Mouse (Mus musculus) kidney, embryonic 16.5 days (tissue): ENCODE data around the gene Polr1e. TPM values are rescaled to one million over a fixed set of nuclear protein-coding genes. Genes with fewer than 3 reads are reported as not detected.
A peak's percentile ranks its signal among the peaks of the same experiment; 100 is the strongest.
"Not testable (repeated sequence)": the region's sequence is repeated elsewhere in the genome, so short reads cannot be mapped to it uniquely, and the experiment has no call there.

Experiments
- ATAC-seq: fragments of 200-750 bp; cut with Nextera tagmentation; 2 replicates; pipeline ENCODE4 v1.8.0; 2017; ENCODE audit warnings: moderate TSS enrichment; ENCODE audit not compliant: low FRiP score, low TSS enrichment
- H3K27ac ChIP-seq: fragments of 300-500 bp; sonication (generic); 2 replicates; pipeline ENCODE4 v1.5.1; 2014; ENCODE audit warnings: low read length
- H3K27me3 ChIP-seq: fragments of 300-500 bp; sonication (generic); 2 replicates; pipeline ENCODE4 v1.6.1; 2014; ENCODE audit warnings: low read length, control low read depth, mixed read lengths; ENCODE audit not compliant: insufficient read depth
- H3K36me3 ChIP-seq: fragments of 300-500 bp; sonication (generic); 2 replicates; pipeline ENCODE4 v1.6.1; 2014; ENCODE audit warnings: low read length, control low read depth, mixed read lengths; ENCODE audit not compliant: insufficient read depth
- H3K4me1 ChIP-seq: fragments of 300-500 bp; sonication (generic); 2 replicates; pipeline ENCODE4 v1.6.1; 2014; ENCODE audit warnings: low read length, control low read depth, mixed read lengths; ENCODE audit not compliant: insufficient read depth
- H3K4me2 ChIP-seq: fragments of 300-500 bp; sonication (generic); replicated peaks from 2 replicates; pipeline ENCODE4 v1.6.1; 2014; ENCODE audit warnings: low read depth, low read length
- H3K4me3 ChIP-seq: fragments of 300-500 bp; sonication (generic); 2 replicates; pipeline ENCODE4 v1.5.1; 2014; ENCODE audit warnings: mild to moderate bottlenecking, low read length
- H3K9ac ChIP-seq: fragments of 300-500 bp; sonication (generic); replicated peaks from 2 replicates; pipeline ENCODE4 v1.6.1; 2014; ENCODE audit warnings: low read length
- H3K9me3 ChIP-seq: fragments of 300-500 bp; sonication (generic); 2 replicates; pipeline ENCODE4 v1.6.1; 2016; ENCODE audit warnings: low read length, control low read depth
- WGBS: fragments of 180-500 bp; shearing (Covaris S2); extraction: QIAGEN DNeasy Blood & Tissue Kit; methylation state at CpG from one replicate; pipeline ENCODE4 v1.1.7; 2014; 5-methylcytosine and 5-hydroxymethylcytosine counted together
- polyA plus RNA-seq: library from polyadenylated mRNA; unstranded; fragments of >200 nt; fragmentation: Nextera tagmentation; extraction: Ambion mirVana; gene quantifications from 2 replicates; pipeline ENCODE4 v1.2.1, GENCODE M21; 2015

The Polr1e gene
- polyA plus RNA-seq, 1 experiment from 2014 or later, result 39.9 TPM

- Histone ChIP-seq H3K27me3 (no peaks in the 10 kb centered on the region), H3K9me3 (no peaks in the 10 kb centered on the region), H3K27ac (peak overlapping the region; percentile 63), H3K4me1 (peaks cover 33% of the 10 kb centered on the region), H3K4me2 (no peak overlapping the region), H3K4me3 (no peak overlapping the region), H3K36me3 (peaks cover 5% of the 10 kb centered on the region; the same call in 1 of the 2 replicates), H3K9ac (no peak overlapping the region)
- 31% methylated on average over 7 of the region's 7 CpGs for WGBS
- peak; percentile 22; the same call in 1 of the 2 replicates for ATAC-seq
Observed at GRCm38 (mm10) chr4:44979794-44980338, 38.5 kb upstream of the Polr1e start.

DNA sequence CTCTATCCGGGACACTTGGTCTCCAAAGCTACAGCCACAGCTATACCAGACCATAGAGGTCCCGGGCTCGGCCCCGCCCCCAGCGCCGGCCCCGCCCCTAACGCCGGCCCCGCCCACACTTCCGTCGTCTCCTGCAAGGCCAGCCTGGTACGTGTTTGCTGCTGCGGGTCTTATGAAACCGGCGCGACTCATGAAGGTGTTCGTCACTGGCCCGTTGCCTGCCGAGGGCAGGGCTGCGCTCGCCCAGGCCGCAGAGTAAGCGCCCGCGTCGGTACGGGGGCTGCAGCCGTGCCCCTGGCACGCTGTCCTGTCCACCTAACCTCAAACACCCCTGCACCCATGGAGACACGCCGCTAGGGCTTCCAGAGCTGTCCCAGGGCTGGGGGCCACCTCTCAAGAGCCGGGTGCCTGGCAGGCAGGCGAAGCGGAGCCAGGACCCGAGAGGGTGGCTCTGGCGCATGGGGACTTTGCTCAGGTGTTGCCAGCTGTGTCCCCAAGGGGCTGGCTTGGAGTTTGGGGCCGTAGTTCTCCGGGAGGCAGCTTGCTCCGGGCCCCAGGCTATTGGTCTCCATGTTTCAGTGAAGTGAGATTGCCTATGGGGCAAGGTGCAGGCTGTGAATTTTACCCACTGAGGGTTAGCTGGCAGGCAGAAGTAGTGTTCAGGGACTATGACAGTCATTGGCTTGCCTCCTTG, 37.0 kb upstream of the Polr1e start, which contains the start of gene Grhpr:
Grhpr (plus strand) TSS at position 116 of the 694 bp plus-strand sequence.
- Histone ChIP-seq H3K36me3 (peaks cover 9% of the 10 kb centered on the region; the same call in 1 of the 2 replicates), H3K4me3 (peak within 1 kb of the TSS; percentile 69), H3K27me3 (no peaks in the 10 kb centered on the region), H3K9me3 (no peaks in the 10 kb centered on the region), H3K4me1 (peaks cover 33% of the 10 kb centered on the region), H3K4me2 (peak within 1 kb of the TSS; percentile 85), H3K9ac (peak within 1 kb of the TSS; percentile 84), H3K27ac (peak within 1 kb of the TSS; percentile 88)
- peak; percentile 93 for ATAC-seq
- WGBS, result under 1% methylated on average over 40 of the region's 40 CpGs

DNA sequence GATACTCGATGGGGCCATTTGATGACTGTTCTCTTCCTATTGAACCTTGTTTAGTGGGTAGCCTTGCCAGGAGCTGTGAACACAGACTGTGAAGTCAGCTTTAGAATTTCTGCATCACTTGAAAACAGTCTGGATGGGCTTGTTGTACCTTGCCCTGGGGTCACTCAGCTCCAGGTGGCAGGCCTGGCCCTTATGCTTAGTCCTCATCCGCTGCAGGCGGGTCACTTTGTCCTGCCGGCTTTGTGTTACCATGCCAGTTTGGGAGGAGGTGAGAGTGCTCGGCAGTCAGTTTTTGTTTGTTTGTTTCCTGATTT, 36.5 kb upstream of the Polr1e start:
- ATAC-seq, result no peak
- H3K27me3 ChIP-seq, result no peaks in the 10 kb centered on the region
- peak overlapping the region; percentile 88 for H3K27ac ChIP-seq

DNA sequence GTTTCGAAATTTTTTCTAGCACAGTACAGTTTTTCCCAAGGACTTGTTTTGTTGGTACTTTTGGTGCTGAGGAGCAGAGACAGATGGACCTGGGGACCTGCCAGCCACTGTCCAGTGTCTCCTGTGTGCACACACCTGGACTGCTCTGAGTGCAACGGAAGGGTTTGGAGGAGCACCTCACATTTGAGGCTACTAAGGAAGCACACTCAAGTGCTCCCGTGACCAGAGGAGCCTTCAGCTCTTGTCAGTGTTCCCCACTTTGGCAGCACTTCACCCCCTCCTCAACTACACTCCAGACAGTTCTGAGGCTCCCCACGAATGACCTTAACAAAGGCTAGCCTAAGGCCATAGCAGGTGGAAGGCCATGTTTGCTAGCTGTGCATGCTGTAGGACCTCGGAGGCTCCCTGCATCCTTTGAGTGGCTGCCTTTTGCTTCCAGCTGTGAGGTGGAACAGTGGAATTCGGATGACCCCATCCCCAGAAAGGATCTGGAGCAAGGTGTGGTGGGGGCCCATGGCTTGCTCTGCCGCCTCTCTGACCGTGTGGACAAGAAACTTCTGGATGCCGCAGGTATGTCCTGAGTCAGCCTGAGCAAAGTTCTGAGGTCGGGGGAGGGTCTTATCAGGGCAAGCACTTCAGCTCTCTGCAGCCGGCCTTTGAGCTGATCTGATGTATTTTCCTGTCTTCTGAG, 35.8 kb upstream of the Polr1e start:
- H3K27ac ChIP-seq, result 0 out of 2 replicates have a peak overlapping the region, but pooled peaks have one; percentile 88
- ATAC-seq, result no peak
- peak overlapping the region; percentile 84 for H3K9ac ChIP-seq
- peaks cover 33% of the 10 kb centered on the region for H3K4me1 ChIP-seq
- no peaks in the 10 kb centered on the region for H3K27me3 ChIP-seq
- H3K4me3 ChIP-seq, result peak overlapping the region; percentile 69
- WGBS, result 73% methylated on average over 11 of the region's 11 CpGs
- peak overlapping the region; percentile 85 for H3K4me2 ChIP-seq
- H3K9me3 ChIP-seq, result no peaks in the 10 kb centered on the region
- peaks cover 18% of the 10 kb centered on the region for H3K36me3 ChIP-seq

More for the DNA sequence above, 36.5 kb upstream of the Polr1e start:
- Histone ChIP-seq H3K4me3 (peak overlapping the region; percentile 69), H3K4me1 (peaks cover 33% of the 10 kb centered on the region), H3K9me3 (no peaks in the 10 kb centered on the region), H3K9ac (peak overlapping the region; percentile 84), H3K4me2 (peak overlapping the region; percentile 85), H3K36me3 (peaks cover 12% of the 10 kb centered on the region; the same call in 1 of the 2 replicates)
- 25% methylated on average over 5 of the region's 5 CpGs for WGBS

- ATAC-seq, result no peak
- 80% methylated on average over 10 of the region's 10 CpGs for WGBS
- H3K4me1 ChIP-seq, result peaks cover 33% of the 10 kb centered on the region
- H3K36me3 ChIP-seq, result peaks cover 24% of the 10 kb centered on the region
- peak overlapping the region; percentile 85 for H3K4me2 ChIP-seq
- H3K4me3 ChIP-seq, result no peak overlapping the region; the same call in 1 of the 2 replicates
- H3K9me3 ChIP-seq, result no peaks in the 10 kb centered on the region
- no peaks in the 10 kb centered on the region for H3K27me3 ChIP-seq
- no peak overlapping the region for H3K27ac ChIP-seq
- no peak overlapping the region for H3K9ac ChIP-seq
Observed at GRCm38 (mm10) chr4:44983131-44983740, 35.1 kb upstream of the Polr1e start.

DNA sequence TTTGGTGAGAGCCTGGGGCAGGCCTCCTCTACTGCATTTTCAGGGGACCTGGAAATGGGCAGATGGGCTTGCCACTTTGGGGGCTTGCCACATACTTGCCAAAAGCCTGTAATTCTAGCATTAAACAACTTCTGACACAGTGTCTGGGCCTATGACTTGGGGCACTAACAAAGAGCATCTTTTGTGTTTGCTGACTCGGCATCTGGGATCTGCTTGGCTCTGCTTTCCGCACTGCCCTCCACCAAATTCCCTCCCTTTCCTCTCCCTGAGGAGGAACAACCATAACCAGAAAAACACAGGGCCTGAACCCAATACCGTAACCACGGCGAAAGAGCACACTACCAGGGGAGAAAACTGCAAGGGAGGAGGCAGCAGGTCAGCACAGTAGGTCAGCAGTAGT, 27.8 kb upstream of the Polr1e start:
- H3K4me3 ChIP-seq, result no peak overlapping the region
- H3K27me3 ChIP-seq, result no peaks in the 10 kb centered on the region
- 88% methylated on average over 5 of the region's 5 CpGs for WGBS
- H3K9ac ChIP-seq, result no peak overlapping the region
- H3K4me2 ChIP-seq, result no peak overlapping the region
- H3K36me3 ChIP-seq, result peaks cover 48% of the 10 kb centered on the region
- no peaks in the 10 kb centered on the region for H3K4me1 ChIP-seq
- no peaks in the 10 kb centered on the region for H3K9me3 ChIP-seq
- ATAC-seq, result no peak
- H3K27ac ChIP-seq, result no peak overlapping the region

- not testable (repeated sequence) for H3K9ac ChIP-seq, H3K4me1 ChIP-seq, H3K4me3 ChIP-seq, ATAC-seq, H3K4me2 ChIP-seq, H3K27me3 ChIP-seq, H3K9me3 ChIP-seq, H3K27ac ChIP-seq
- 87% methylated on average over 11 of the region's 11 CpGs for WGBS
- peaks cover 40% of the 10 kb centered on the region for H3K36me3 ChIP-seq
Observed at GRCm38 (mm10) chr4:44992330-44992729, 26.1 kb upstream of the Polr1e start.

GRCm38 (mm10) chr4:44993179-44993578, 25.2 kb upstream of the Polr1e start:
- H3K36me3 ChIP-seq, result peaks cover 32% of the 10 kb centered on the region
- not testable (repeated sequence) for ATAC-seq, H3K27ac ChIP-seq, H3K4me2 ChIP-seq, H3K4me1 ChIP-seq, H3K9me3 ChIP-seq, H3K9ac ChIP-seq, H3K4me3 ChIP-seq, H3K27me3 ChIP-seq
- WGBS, result 39% methylated on average over 14 of the region's 14 CpGs

GRCm38 (mm10) chr4:44993847-44994246, 24.5 kb upstream of the Polr1e start:
- no peaks in the 10 kb centered on the region for H3K9me3 ChIP-seq
- peaks cover 26% of the 10 kb centered on the region for H3K36me3 ChIP-seq
- no peak overlapping the region for H3K27ac ChIP-seq
- H3K4me1 ChIP-seq, result no peaks in the 10 kb centered on the region
- no peaks in the 10 kb centered on the region for H3K27me3 ChIP-seq
- H3K4me3 ChIP-seq, result no peak overlapping the region
- 91% methylated on average over 9 of the region's 9 CpGs for WGBS
- H3K9ac ChIP-seq, result no peak overlapping the region
- H3K4me2 ChIP-seq, result no peak overlapping the region
- no peak for ATAC-seq
